8 mouse cellular contexts compared by ENCODE assay signal in the genomic region with DNA sequence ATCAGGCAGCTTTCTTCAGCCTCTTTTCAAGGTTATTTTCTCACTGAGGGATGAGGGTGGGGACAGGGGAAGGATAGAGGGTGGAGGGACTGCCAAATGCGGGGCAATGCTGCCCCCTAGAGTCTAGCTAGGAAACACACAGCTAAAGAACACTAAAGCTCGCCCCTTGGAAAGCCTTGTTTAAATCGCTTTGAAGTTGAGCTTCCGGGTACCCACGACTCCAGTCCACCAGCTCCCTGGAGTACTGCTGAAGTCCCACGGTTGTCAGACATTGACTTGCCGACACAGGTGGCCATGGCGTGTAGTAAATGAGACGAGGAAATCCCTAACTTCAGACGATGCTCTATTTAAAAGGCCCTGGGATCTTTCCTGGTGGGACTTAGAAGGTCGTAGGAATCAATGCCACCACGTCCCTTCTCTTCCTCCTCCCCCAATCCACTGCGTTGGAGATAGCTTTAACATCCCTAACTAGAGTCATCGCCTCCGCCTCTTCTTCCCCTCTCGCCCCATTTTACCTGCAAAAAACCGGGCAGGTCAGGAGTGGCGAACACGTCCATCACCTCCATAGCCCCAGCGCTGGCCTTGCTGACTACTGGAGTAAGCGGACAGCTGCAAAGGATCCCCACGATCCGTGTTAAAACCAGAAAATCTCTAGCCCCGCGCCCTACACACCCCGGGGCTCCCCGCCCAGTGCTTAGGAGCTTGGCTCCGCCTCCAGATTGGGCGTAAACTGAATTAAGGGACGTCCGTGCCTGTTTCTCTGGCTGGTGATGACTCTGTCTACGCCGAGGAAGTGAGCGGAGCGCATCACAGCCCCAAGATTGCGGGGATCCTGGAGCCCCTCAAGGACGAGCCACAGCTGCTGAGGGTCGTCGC. TPM values are rescaled to one million over a fixed set of nuclear protein-coding genes. Genes with fewer than 3 reads are reported as not detected.
DNase-seq lines count a peak whose midpoint lies in the region; ATAC-seq and TF ChIP-seq lines count a peak whose summit lies in the region.

No protein-coding gene starts in this region.

- under 1% methylated on average over 39 of the region's 39 CpGs for WGBS in heart, embryonic 13.5 days
- under 1% methylated on average over 39 of the region's 39 CpGs for WGBS in liver, embryonic 13.5 days (ENCODE audit: insufficient replicate concordance)
- WGBS in stomach, embryonic 14.5 days = under 1% methylated on average over 39 of the region's 39 CpGs

- H3K4me3 ChIP-seq in heart, embryonic 13.5 days = peak overlapping the region; percentile 76
- H3K4me3 ChIP-seq in liver, embryonic 13.5 days (replicated peaks) = peak overlapping the region; percentile 82
- H3K4me3 ChIP-seq in stomach, embryonic 14.5 days (ENCODE audit: low read depth, low read length) = peak overlapping the region; percentile 78

- peaks cover 25% of the 10 kb centered on the region for H3K36me3 ChIP-seq in heart, embryonic 13.5 days
- H3K36me3 ChIP-seq in liver, embryonic 13.5 days = peaks cover 76% of the 10 kb centered on the region
- no peaks in the 10 kb centered on the region for H3K36me3 ChIP-seq in stomach, embryonic 14.5 days (ENCODE audit: control insufficient read depth, insufficient read depth, low read length)

- peak overlapping the region; percentile 88 for H3K9ac ChIP-seq in heart, embryonic 13.5 days
- H3K9ac ChIP-seq in liver, embryonic 13.5 days = peak overlapping the region; percentile 96
- peak overlapping the region; percentile 73 for H3K9ac ChIP-seq in stomach, embryonic 14.5 days (replicated peaks; ENCODE audit: low read depth, low read length)

- peak overlapping the region; percentile 89 for H3K27ac ChIP-seq in heart, embryonic 13.5 days (replicated peaks)
- peak overlapping the region; percentile 100 for H3K27ac ChIP-seq in liver, embryonic 13.5 days
- H3K27ac ChIP-seq in stomach, embryonic 14.5 days (ENCODE audit: low read length) = peak overlapping the region; percentile 89

- H3K9me3 ChIP-seq in heart, embryonic 13.5 days = no peaks in the 10 kb centered on the region
- H3K9me3 ChIP-seq in liver, embryonic 13.5 days (replicated peaks) = 0 out of 2 replicates have a peak, but pooled peaks cover 3% of the 10 kb centered on the region
- H3K9me3 ChIP-seq in stomach, embryonic 14.5 days (ENCODE audit: control insufficient read depth, low read depth, low read length) = no peaks in the 10 kb centered on the region

- peak overlapping the region; percentile 98 for H3K4me2 ChIP-seq in heart, embryonic 13.5 days
- H3K4me2 ChIP-seq in liver, embryonic 13.5 days = peak overlapping the region; percentile 99
- H3K4me2 ChIP-seq in stomach, embryonic 14.5 days (replicated peaks; ENCODE audit: low read depth, low read length) = peak overlapping the region; percentile 99

- peak; percentile 91 for DNase-seq in CD4-positive helper T cell, adult 2 months (ENCODE audit: low read depth, low spot score)
- DNase-seq in brain, embryonic 14.5 days (ENCODE audit: low read depth) = peak; percentile 92
- DNase-seq in kidney, postnatal 10 days = peak; percentile 83
- DNase-seq in liver, embryonic 13.5 days = peak; percentile 83
- peak; percentile 76 to 81 for DNase-seq in natural killer cell, adult 2 months (ENCODE audit: low spot score in 2 of 2)

- no peak for TF ChIP-seq POLR2A in brain, embryonic 14.5 days (IDR thresholded peaks at IDR 0.05; ENCODE audit: borderline replicate concordance, extremely low read depth, insufficient read depth, insufficient read length, poor library complexity, severe bottlenecking)

- H3K4me1 ChIP-seq in heart, embryonic 13.5 days = peaks cover 46% of the 10 kb centered on the region
- peaks cover 68% of the 10 kb centered on the region for H3K4me1 ChIP-seq in liver, embryonic 13.5 days (replicated peaks)
- no peaks in the 10 kb centered on the region for H3K4me1 ChIP-seq in stomach, embryonic 14.5 days (ENCODE audit: control insufficient read depth, insufficient read depth, low read length)

- TF ChIP-seq CTCF in brain, embryonic 14.5 days (IDR thresholded peaks at IDR 0.05; ENCODE audit: borderline replicate concordance, extremely low read depth, insufficient read depth, insufficient read length) = peak; percentile 83

- ATAC-seq in erythroblast, adult 5-6 weeks (replicated peaks; ENCODE audit: low FRiP score, poor library complexity, severe bottlenecking) = peak; percentile 53
- ATAC-seq in heart, embryonic 13.5 days (ENCODE audit: extremely low read depth, insufficient number of reproducible peaks, low FRiP score, low TSS enrichment) = no peak
- ATAC-seq in liver, embryonic 13.5 days (ENCODE audit: low read depth) = peak; percentile 49
- ATAC-seq in stomach, embryonic 14.5 days (ENCODE audit: insufficient number of reproducible peaks, insufficient read depth, low FRiP score, low read depth) = peak; percentile 66

- H3K27me3 ChIP-seq in heart, embryonic 13.5 days (replicated peaks) = peaks cover 22% of the 10 kb centered on the region
- no peaks in the 10 kb centered on the region for H3K27me3 ChIP-seq in liver, embryonic 13.5 days
- no peaks in the 10 kb centered on the region for H3K27me3 ChIP-seq in stomach, embryonic 14.5 days (ENCODE audit: control insufficient read depth, insufficient read depth, low read length)

RNA-seq across cellular contexts. Expression of a gene that starts 1.0 kb away (rescaled TPM):
- 8.4 and 8.7 TPM in 2 replicates for polyA plus RNA-seq in brain, embryonic 14.5 days (2012; rRNA removed)
- total RNA-seq in erythroblast, adult 5-6 weeks (2015; ENCODE audit: low replicate concordance) = 129 and 155 TPM in 2 replicates
- total RNA-seq in erythroblast, adult 5-6 weeks (2017; ENCODE audit: low replicate concordance) = 114 and 139 TPM in 2 replicates
- polyA plus RNA-seq in heart, embryonic 13.5 days (2015; fragmentation: Nextera tagmentation; extraction: Ambion mirVana) = 16.3 and 17.8 TPM in 2 replicates
- polyA plus RNA-seq in liver, embryonic 13.5 days (2015; fragmentation: Nextera tagmentation; extraction: Ambion mirVana) = 14.2 and 15.0 TPM in 2 replicates
- polyA plus RNA-seq in stomach, embryonic 14.5 days (2014; fragmentation: Nextera tagmentation; extraction: Ambion mirVana) = 11.0 and 11.3 TPM in 2 replicates

RNA-seq across cellular contexts. Expression of a gene that starts 10.5 kb away (rescaled TPM):
- polyA plus RNA-seq in brain, embryonic 14.5 days (2012; rRNA removed) = 8.8 and 9.5 TPM in 2 replicates
- 897 and 1,040 TPM in 2 replicates for total RNA-seq in erythroblast, adult 5-6 weeks (2015; ENCODE audit: low replicate concordance)
- total RNA-seq in erythroblast, adult 5-6 weeks (2017; ENCODE audit: low replicate concordance) = 707 and 838 TPM in 2 replicates
- 31.6 and 34.0 TPM in 2 replicates for polyA plus RNA-seq in heart, embryonic 13.5 days (2015; fragmentation: Nextera tagmentation; extraction: Ambion mirVana)
- polyA plus RNA-seq in liver, embryonic 13.5 days (2015; fragmentation: Nextera tagmentation; extraction: Ambion mirVana) = 184 and 190 TPM in 2 replicates
- 11.7 and 12.9 TPM in 2 replicates for polyA plus RNA-seq in stomach, embryonic 14.5 days (2014; fragmentation: Nextera tagmentation; extraction: Ambion mirVana)

RNA-seq across cellular contexts. Expression of a gene that starts 52.3 kb away (rescaled TPM):
- 93.4 and 93.8 TPM in 2 replicates for polyA plus RNA-seq in brain, embryonic 14.5 days (2012; rRNA removed)
- 150 and 159 TPM in 2 replicates for total RNA-seq in erythroblast, adult 5-6 weeks (2015; ENCODE audit: low replicate concordance)
- total RNA-seq in erythroblast, adult 5-6 weeks (2017; ENCODE audit: low replicate concordance) = 179 and 325 TPM in 2 replicates
- 41.7 and 49.8 TPM in 2 replicates for polyA plus RNA-seq in heart, embryonic 13.5 days (2015; fragmentation: Nextera tagmentation; extraction: Ambion mirVana)
- polyA plus RNA-seq in liver, embryonic 13.5 days (2015; fragmentation: Nextera tagmentation; extraction: Ambion mirVana) = 57.8 and 62.1 TPM in 2 replicates
- polyA plus RNA-seq in stomach, embryonic 14.5 days (2014; fragmentation: Nextera tagmentation; extraction: Ambion mirVana) = 68.0 and 69.6 TPM in 2 replicates
